Mouse (Mus musculus) heart, embryonic 16.5 days (tissue): ENCODE measurements at regions not wholly inside any gene's neighbourhood (a gene's known extent, or its start where the extent isn't known, plus 50 kb on each side); places are given as distances from the start of the nearest gene placed in this dataset.

Experiments used
- ATAC-seq: fragments of 200-750 bp; cut with Nextera tagmentation; replicated peaks from 2 replicates; pipeline ENCODE4 v1.8.0; 2017; ENCODE audit warnings: moderate number of reproducible peaks; ENCODE audit not compliant: insufficient read depth, low FRiP score; ENCODE audit errors: extremely low read depth
- H3K27ac ChIP-seq: fragments of 300-500 bp; sonication (generic); 2 replicates; pipeline ENCODE4 v1.5.1; 2014; ENCODE audit warnings: mild to moderate bottlenecking, low read length, control low read depth, moderate library complexity
- H3K27me3 ChIP-seq: fragments of 300-500 bp; sonication (generic); 2 replicates; pipeline ENCODE4 v1.6.1; 2014; ENCODE audit warnings: low read length, mixed read lengths; ENCODE audit not compliant: control insufficient read depth, insufficient read depth
- H3K36me3 ChIP-seq: fragments of 300-500 bp; sonication (generic); 2 replicates; pipeline ENCODE4 v1.6.1; 2014; ENCODE audit not compliant: control insufficient read depth, insufficient read depth
- H3K4me1 ChIP-seq: fragments of 300-500 bp; sonication (generic); 2 replicates; pipeline ENCODE4 v1.6.1; 2014; ENCODE audit warnings: low read length, mixed read lengths; ENCODE audit not compliant: control insufficient read depth, insufficient read depth
- H3K4me2 ChIP-seq: fragments of 300-500 bp; sonication (generic); 2 replicates; pipeline ENCODE4 v1.6.1; 2014; ENCODE audit warnings: low read depth, mild to moderate bottlenecking, control low read depth, low read length
- H3K4me3 ChIP-seq: fragments of 300-500 bp; sonication (generic); 2 replicates; pipeline ENCODE4 v1.5.1; 2014; ENCODE audit warnings: mild to moderate bottlenecking, control low read depth, low read length
- H3K9ac ChIP-seq: fragments of 300-500 bp; sonication (generic); 2 replicates; pipeline ENCODE4 v1.6.1; 2014; ENCODE audit warnings: low read length, control low read depth
- H3K9me3 ChIP-seq: fragments of 300-500 bp; sonication (generic); replicated peaks from 2 replicates; pipeline ENCODE4 v1.6.1; 2016; ENCODE audit warnings: low read length; ENCODE audit not compliant: control insufficient read depth
- WGBS: fragments of 180-500 bp; shearing (Covaris S2); extraction: QIAGEN DNeasy Blood & Tissue Kit; methylation state at CpG from one replicate; pipeline ENCODE4 v1.1.7; 2014; 5-methylcytosine and 5-hydroxymethylcytosine counted together

DNA sequence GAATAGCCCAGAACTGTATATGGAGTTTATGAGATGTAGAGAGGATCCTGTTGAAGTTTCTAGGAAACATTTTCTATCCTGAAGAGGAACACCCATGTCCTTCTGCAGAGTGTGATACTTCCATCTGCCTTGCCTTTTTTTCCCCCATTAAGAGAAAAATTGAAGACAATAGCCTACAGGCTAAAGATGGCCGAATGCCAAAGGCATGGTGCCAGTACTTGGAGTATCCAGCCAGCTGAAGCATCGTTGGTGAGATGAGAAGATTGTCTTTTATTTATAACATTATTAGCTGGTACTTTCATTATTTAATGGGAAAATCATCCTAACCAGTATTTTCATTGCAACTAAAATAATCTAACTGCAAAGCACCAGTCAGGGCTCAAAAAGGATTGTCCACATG, 1135.4 kb downstream of the Gsdmc2 start:
- 49% methylated on average over 2 of the region's 2 CpGs for WGBS
- no peaks in the 10 kb centered on the region for H3K4me1 ChIP-seq

GRCm38 (mm10) chr15:62698559-62698958, 1146.4 kb downstream of the Gsdmc2 start:
- Histone ChIP-seq H3K36me3 (no peaks in the 10 kb centered on the region), H3K4me3 (no peak overlapping the region), H3K4me1 (no peaks in the 10 kb centered on the region), H3K27me3 (no peaks in the 10 kb centered on the region), H3K4me2 (no peak overlapping the region), H3K27ac (no peak overlapping the region), H3K9me3 (no peaks in the 10 kb centered on the region), H3K9ac (no peak overlapping the region)
- ATAC-seq: no peak
- WGBS: 45% methylated on average over 1 of the region's 1 CpGs

More for the DNA sequence above, 1135.4 kb downstream of the Gsdmc2 start:
- H3K27me3 ChIP-seq: no peaks in the 10 kb centered on the region
- H3K27ac ChIP-seq: no peak overlapping the region
- ATAC-seq: no peak
- no peak overlapping the region for H3K4me2 ChIP-seq
- no peak overlapping the region for H3K4me3 ChIP-seq
- no peaks in the 10 kb centered on the region for H3K36me3 ChIP-seq
- H3K9ac ChIP-seq: no peak overlapping the region
- no peaks in the 10 kb centered on the region for H3K9me3 ChIP-seq

- Histone ChIP-seq H3K4me3 (no peak overlapping the region), H3K9ac (no peak overlapping the region), H3K27ac (no peak overlapping the region), H3K27me3 (no peaks in the 10 kb centered on the region), H3K4me1 (no peaks in the 10 kb centered on the region), H3K4me2 (no peak overlapping the region), H3K9me3 (no peaks in the 10 kb centered on the region), H3K36me3 (no peaks in the 10 kb centered on the region)
- 75% methylated on average over 3 of the region's 3 CpGs for WGBS
- no peak for ATAC-seq
Measured at GRCm38 (mm10) chr15:62694734-62695133, 1150.2 kb downstream of the Gsdmc2 start.

DNA sequence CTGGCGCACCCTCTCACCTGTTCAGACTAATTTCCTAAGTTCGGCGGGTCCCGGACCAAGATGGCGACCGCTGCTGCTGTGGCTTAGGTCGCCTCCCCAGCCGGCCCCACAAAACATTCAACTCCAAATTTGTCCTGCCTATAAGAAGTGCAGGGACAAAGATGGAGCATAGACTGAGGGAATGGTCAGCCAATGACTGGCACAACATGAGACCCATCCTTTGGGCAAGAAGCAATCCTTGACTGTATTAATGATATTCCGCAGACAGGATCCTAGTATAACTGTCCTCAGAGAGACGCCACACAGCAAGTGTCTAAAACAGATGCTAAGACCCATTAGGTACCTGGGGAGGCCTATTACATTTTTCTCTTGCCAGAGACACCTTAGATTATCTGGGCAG, 1151.3 kb downstream of the Gsdmc2 start:
- Histone ChIP-seq H3K4me2 (no peak overlapping the region), H3K9ac (no peak overlapping the region), H3K27me3 (no peaks in the 10 kb centered on the region), H3K27ac (no peak overlapping the region), H3K4me1 (no peaks in the 10 kb centered on the region), H3K9me3 (no peaks in the 10 kb centered on the region), H3K4me3 (no peak overlapping the region), H3K36me3 (no peaks in the 10 kb centered on the region)
- ATAC-seq: no peak
- 87% methylated on average over 9 of the region's 10 CpGs for WGBS

GRCm38 (mm10) chr15:62673410-62673809, 1171.6 kb downstream of the Gsdmc2 start:
- no peaks in the 10 kb centered on the region for H3K36me3 ChIP-seq
- no peak overlapping the region for H3K9ac ChIP-seq
- no peak for ATAC-seq
- no peak overlapping the region for H3K4me2 ChIP-seq
- H3K9me3 ChIP-seq: no peaks in the 10 kb centered on the region
- no peak overlapping the region for H3K4me3 ChIP-seq
- H3K27ac ChIP-seq: no peak overlapping the region
- no peaks in the 10 kb centered on the region for H3K27me3 ChIP-seq
- 53% methylated on average over 4 of the region's 4 CpGs for WGBS
- no peaks in the 10 kb centered on the region for H3K4me1 ChIP-seq

GRCm38 (mm10) chr15:62670026-62670425, 1175.0 kb downstream of the Gsdmc2 start:
- H3K4me1 ChIP-seq: no peaks in the 10 kb centered on the region
- 86% methylated on average over 3 of the region's 3 CpGs for WGBS

GRCm38 (mm10) chr15:62659096-62659495, 1185.9 kb downstream of the Gsdmc2 start:
- H3K9ac ChIP-seq: no peak overlapping the region
- no peak overlapping the region for H3K4me2 ChIP-seq
- WGBS: 68% methylated on average over 4 of the region's 4 CpGs
- no peaks in the 10 kb centered on the region for H3K9me3 ChIP-seq
- H3K4me3 ChIP-seq: no peak overlapping the region
- H3K4me1 ChIP-seq: no peaks in the 10 kb centered on the region
- no peak overlapping the region for H3K27ac ChIP-seq
- no peaks in the 10 kb centered on the region for H3K36me3 ChIP-seq
- H3K27me3 ChIP-seq: no peaks in the 10 kb centered on the region
- ATAC-seq: no peak

More at GRCm38 (mm10) chr15:62670026-62670425, 1175.0 kb downstream of the Gsdmc2 start:
- Histone ChIP-seq H3K27me3 (no peaks in the 10 kb centered on the region), H3K9ac (no peak overlapping the region), H3K4me3 (no peak overlapping the region), H3K4me2 (no peak overlapping the region), H3K36me3 (no peaks in the 10 kb centered on the region), H3K9me3 (no peaks in the 10 kb centered on the region), H3K27ac (no peak overlapping the region)
- no peak for ATAC-seq

DNA sequence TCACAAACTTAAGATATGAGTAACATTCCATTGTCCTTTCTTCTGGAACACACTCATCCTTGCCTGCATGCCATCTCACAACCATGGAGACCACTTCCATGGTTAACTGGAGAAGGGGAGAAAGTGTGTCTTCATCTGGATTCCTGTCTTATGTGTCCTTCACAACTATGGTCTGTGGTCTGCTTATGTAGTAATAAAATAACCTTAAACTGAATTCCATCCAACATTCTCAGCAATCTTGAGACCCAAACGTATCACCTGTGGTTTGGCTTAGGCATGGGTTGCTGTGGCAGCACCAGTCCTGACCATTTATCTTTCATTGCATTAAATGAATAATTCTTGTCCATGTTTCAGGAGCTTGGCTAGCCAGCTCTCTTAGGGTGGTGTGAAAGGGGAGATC, 1186.3 kb downstream of the Gsdmc2 start:
- Histone ChIP-seq H3K9me3 (no peaks in the 10 kb centered on the region), H3K4me1 (no peaks in the 10 kb centered on the region), H3K27ac (no peak overlapping the region), H3K4me2 (no peak overlapping the region), H3K27me3 (no peaks in the 10 kb centered on the region), H3K36me3 (no peaks in the 10 kb centered on the region), H3K9ac (no peak overlapping the region), H3K4me3 (no peak overlapping the region)
- no peak for ATAC-seq
- WGBS: 67% methylated on average over 1 of the region's 1 CpGs

GRCm38 (mm10) chr15:62646476-62647168, 1198.4 kb downstream of the Gsdmc2 start:
- no peaks in the 10 kb centered on the region for H3K36me3 ChIP-seq
- H3K27ac ChIP-seq: no peak overlapping the region
- no peaks in the 10 kb centered on the region for H3K27me3 ChIP-seq
- H3K4me1 ChIP-seq: no peaks in the 10 kb centered on the region
- 83% methylated on average over 6 of the region's 6 CpGs for WGBS
- ATAC-seq: no peak
- no peak overlapping the region for H3K9ac ChIP-seq
- H3K4me2 ChIP-seq: no peak overlapping the region
- no peak overlapping the region for H3K4me3 ChIP-seq
- no peaks in the 10 kb centered on the region for H3K9me3 ChIP-seq
